Mouse (Mus musculus) stomach, embryonic 16.5 days (tissue): Measurements from ENCODE around the gene Gata1. TPM values are rescaled to one million over a fixed set of nuclear protein-coding genes. Genes with fewer than 3 reads are reported as not detected.
"Not testable (repeated sequence)": the region's sequence is repeated elsewhere in the genome, so short reads cannot be mapped to it uniquely, and the experiment has no call there.

Experiments used
- ATAC-seq: fragments of 200-750 bp; cut with Nextera tagmentation; 2 replicates; pipeline ENCODE4 v1.8.0; 2017; ENCODE audit warnings: moderate number of reproducible peaks, moderate TSS enrichment; ENCODE audit not compliant: insufficient read depth, low FRiP score
- H3K27ac ChIP-seq: fragments of 300-500 bp; sonication (generic); 2 replicates; pipeline ENCODE4 v1.5.1; 2014; ENCODE audit warnings: low read length
- H3K27me3 ChIP-seq: fragments of 300-500 bp; sonication (generic); 2 replicates; pipeline ENCODE4 v1.6.1; 2014; ENCODE audit warnings: low read length, control low read depth, mixed read lengths; ENCODE audit not compliant: control insufficient read depth, insufficient read depth
- H3K36me3 ChIP-seq: fragments of 300-500 bp; sonication (generic); 2 replicates; pipeline ENCODE4 v1.6.1; 2014; ENCODE audit warnings: low read length; ENCODE audit not compliant: control insufficient read depth, insufficient read depth
- H3K4me1 ChIP-seq: fragments of 300-500 bp; sonication (generic); 2 replicates; pipeline ENCODE4 v1.6.1; 2014; ENCODE audit warnings: low read length, control low read depth, mixed read lengths; ENCODE audit not compliant: control insufficient read depth, insufficient read depth
- H3K4me2 ChIP-seq: fragments of 300-500 bp; sonication (generic); 2 replicates; pipeline ENCODE4 v1.6.1; 2014; ENCODE audit warnings: low read depth, low read length, mixed read lengths
- H3K4me3 ChIP-seq: fragments of 300-500 bp; sonication (generic); replicated peaks from 2 replicates; pipeline ENCODE4 v1.5.1; 2014; ENCODE audit warnings: mild to moderate bottlenecking, low read length
- H3K9ac ChIP-seq: fragments of 300-500 bp; sonication (generic); 2 replicates; pipeline ENCODE4 v1.6.1; 2014; ENCODE audit warnings: low read length
- H3K9me3 ChIP-seq: fragments of 300-500 bp; sonication (generic); replicated peaks from 2 replicates; pipeline ENCODE4 v1.6.1; 2016; ENCODE audit warnings: low read length, control low read depth; ENCODE audit not compliant: control insufficient read depth
- WGBS: fragments of 180-500 bp; shearing (Covaris S2); extraction: QIAGEN DNeasy Blood & Tissue Kit; methylation state at CpG from one replicate; pipeline ENCODE4 v1.1.7; 2014; 5-methylcytosine and 5-hydroxymethylcytosine counted together
- polyA plus RNA-seq: library from polyadenylated mRNA; unstranded; fragments of >200 nt; fragmentation: Nextera tagmentation; extraction: Ambion mirVana; gene quantifications from 2 replicates; pipeline ENCODE4 v1.2.1, GENCODE M21; 2015

The Gata1 gene
- polyA plus RNA-seq, 1 experiment from 2014 or later = 6.0 TPM

- not testable (repeated sequence) for H3K9ac ChIP-seq, H3K4me2 ChIP-seq, H3K27me3 ChIP-seq, H3K27ac ChIP-seq, H3K9me3 ChIP-seq, H3K36me3 ChIP-seq, H3K4me3 ChIP-seq, ATAC-seq, H3K4me1 ChIP-seq
- WGBS = 86% methylated on average over 4 of the region's 4 CpGs
These were observed 31.5 kb upstream of the Gata1 start for GRCm38 (mm10) chrX:8009356-8009755.

- Histone ChIP-seq H3K27ac (no peak overlapping the region), H3K9me3 (no peaks in the 10 kb centered on the region), H3K4me3 (no peak overlapping the region), H3K27me3 (no peaks in the 10 kb centered on the region), H3K4me1 (no peaks in the 10 kb centered on the region), H3K36me3 (no peaks in the 10 kb centered on the region), H3K9ac (no peak overlapping the region), H3K4me2 (no peak overlapping the region)
- no peak for ATAC-seq
- 40% methylated on average over 5 of the region's 5 CpGs for WGBS
These were observed 30.7 kb upstream of the Gata1 start for GRCm38 (mm10) chrX:8008543-8008942.

- Histone ChIP-seq H3K27ac (no peak overlapping the region), H3K9ac (no peak overlapping the region), H3K4me3 (no peak overlapping the region), H3K4me2 (no peak overlapping the region), H3K4me1 (no peaks in the 10 kb centered on the region), H3K27me3 (no peaks in the 10 kb centered on the region), H3K9me3 (no peaks in the 10 kb centered on the region), H3K36me3 (no peaks in the 10 kb centered on the region)
- no peak for ATAC-seq
- WGBS = 65% methylated on average over 4 of the region's 4 CpGs
These were observed 25.1 kb upstream of the Gata1 start for GRCm38 (mm10) chrX:8002971-8003370.

- no peak for ATAC-seq
- Histone ChIP-seq H3K4me1 (no peaks in the 10 kb centered on the region), H3K27me3 (no peaks in the 10 kb centered on the region), H3K9me3 (no peaks in the 10 kb centered on the region), H3K4me2 (no peak overlapping the region), H3K36me3 (no peaks in the 10 kb centered on the region), H3K4me3 (no peak overlapping the region), H3K27ac (no peak overlapping the region), H3K9ac (no peak overlapping the region)
- WGBS = 32% methylated on average over 5 of the region's 5 CpGs
These were observed 24.1 kb upstream of the Gata1 start for GRCm38 (mm10) chrX:8002001-8002400.

- ATAC-seq = no peak
- WGBS = 70% methylated on average over 3 of the region's 3 CpGs
These were observed 22.8 kb upstream of the Gata1 start for GRCm38 (mm10) chrX:8000546-8001192.

GRCm38 (mm10) chrX:7993068-7993735 is 15.3 kb upstream of the Gata1 start:
- H3K4me2 ChIP-seq = no peak overlapping the region
- no peaks in the 10 kb centered on the region for H3K36me3 ChIP-seq
- no peak for ATAC-seq
- no peak overlapping the region for H3K4me3 ChIP-seq
- H3K27me3 ChIP-seq = no peaks in the 10 kb centered on the region
- H3K4me1 ChIP-seq = no peaks in the 10 kb centered on the region
- WGBS = 59% methylated on average over 10 of the region's 10 CpGs
- no peak overlapping the region for H3K27ac ChIP-seq
- no peaks in the 10 kb centered on the region for H3K9me3 ChIP-seq
- no peak overlapping the region for H3K9ac ChIP-seq

More at GRCm38 (mm10) chrX:8000546-8001192, 22.8 kb upstream of the Gata1 start:
- no peaks in the 10 kb centered on the region for H3K9me3 ChIP-seq
- no peak overlapping the region for H3K9ac ChIP-seq
- H3K4me2 ChIP-seq = no peak overlapping the region
- no peaks in the 10 kb centered on the region for H3K27me3 ChIP-seq
- no peaks in the 10 kb centered on the region for H3K36me3 ChIP-seq
- no peak overlapping the region for H3K27ac ChIP-seq
- no peaks in the 10 kb centered on the region for H3K4me1 ChIP-seq
- H3K4me3 ChIP-seq = no peak overlapping the region

- no peak overlapping the region for H3K4me3 ChIP-seq
- H3K36me3 ChIP-seq = no peaks in the 10 kb centered on the region
- no peak overlapping the region for H3K4me2 ChIP-seq
- no peaks in the 10 kb centered on the region for H3K27me3 ChIP-seq
- no peaks in the 10 kb centered on the region for H3K4me1 ChIP-seq
- no peak overlapping the region for H3K27ac ChIP-seq
- H3K9me3 ChIP-seq = no peaks in the 10 kb centered on the region
- WGBS = 56% methylated on average over 8 of the region's 8 CpGs
- H3K9ac ChIP-seq = no peak overlapping the region
- ATAC-seq = no peak
These were observed 14.7 kb upstream of the Gata1 start for GRCm38 (mm10) chrX:7992379-7993067.

GRCm38 (mm10) chrX:7981368-7981767 is 3.5 kb upstream of the Gata1 start:
- H3K9ac ChIP-seq = no peak overlapping the region
- no peak overlapping the region for H3K4me3 ChIP-seq
- no peak overlapping the region for H3K4me2 ChIP-seq
- ATAC-seq = no peak
- no peaks in the 10 kb centered on the region for H3K36me3 ChIP-seq
- no peaks in the 10 kb centered on the region for H3K27me3 ChIP-seq
- no peaks in the 10 kb centered on the region for H3K4me1 ChIP-seq
- H3K9me3 ChIP-seq = no peaks in the 10 kb centered on the region
- WGBS = 84% methylated on average over 7 of the region's 7 CpGs
- no peak overlapping the region for H3K27ac ChIP-seq

- Histone ChIP-seq H3K4me3 (no peak overlapping the region), H3K4me1 (no peaks in the 10 kb centered on the region), H3K36me3 (no peaks in the 10 kb centered on the region), H3K4me2 (no peak overlapping the region), H3K9me3 (no peaks in the 10 kb centered on the region), H3K27me3 (no peaks in the 10 kb centered on the region), H3K9ac (no peak overlapping the region), H3K27ac (no peak overlapping the region)
- 0 out of 2 replicates have a peak, but pooled peaks have one; percentile 47 for ATAC-seq
- 56% methylated on average over 4 of the region's 4 CpGs for WGBS
These were observed 6.6 kb downstream of the Gata1 start for GRCm38 (mm10) chrX:7971292-7971691.
